Mouse (Mus musculus) heart, adult 9 months (tissue): ENCODE measurements around the gene Rimklb.
"Not testable (repeated sequence)": the region's sequence is repeated elsewhere in the genome, so short reads cannot be mapped to it uniquely, and the experiment has no call there.

Source experiments
- DNase-seq, 2 experiments: peaks; one replicate each; pipeline ENCODE4 v3.0.0; 2022; ENCODE audit warnings: low spot score in 2 of 2

The Rimklb gene

GRCm38 (mm10) chr6:122498661-122499060, at the start of gene Rimklb:
TSS of gene Rimklb (minus strand) at chr6:122498761.
- DNase-seq, result no peak

- DNase-seq, result no peak
Measured at GRCm38 (mm10) chr6:122545948-122546347, 47.4 kb upstream of the Rimklb start.

- peak in 1 of 2 experiments; percentile 23 for DNase-seq
Measured at GRCm38 (mm10) chr6:122545289-122545882, 46.8 kb upstream of the Rimklb start.

GRCm38 (mm10) chr6:122544672-122545071, 46.1 kb upstream of the Rimklb start:
- DNase-seq, result no peak

- no peak for DNase-seq
Measured at GRCm38 (mm10) chr6:122543574-122543973, 45.0 kb upstream of the Rimklb start.

GRCm38 (mm10) chr6:122542459-122542858, 43.9 kb upstream of the Rimklb start:
- not testable (repeated sequence) for DNase-seq

- DNase-seq, result no peak
Measured at GRCm38 (mm10) chr6:122539564-122539963, 41.0 kb upstream of the Rimklb start.

- DNase-seq, result no peak
Measured at GRCm38 (mm10) chr6:122534032-122534431, 35.5 kb upstream of the Rimklb start.

- DNase-seq, result no peak
Measured at GRCm38 (mm10) chr6:122532883-122533302, 34.3 kb upstream of the Rimklb start.

- DNase-seq, result no peak
Measured at GRCm38 (mm10) chr6:122531466-122532174, 33.1 kb upstream of the Rimklb start.

GRCm38 (mm10) chr6:122528136-122528535, 29.6 kb upstream of the Rimklb start:
- DNase-seq, result no peak

- no peak for DNase-seq
Measured at GRCm38 (mm10) chr6:122527596-122527995, 29.0 kb upstream of the Rimklb start.

GRCm38 (mm10) chr6:122523289-122523688, 24.7 kb upstream of the Rimklb start:
- no peak for DNase-seq

- no peak for DNase-seq
Measured at GRCm38 (mm10) chr6:122522595-122522994, 24.0 kb upstream of the Rimklb start.

- DNase-seq, result peak in 1 of 2 experiments; percentile 27
Measured at GRCm38 (mm10) chr6:122519384-122519783, 20.8 kb upstream of the Rimklb start.

GRCm38 (mm10) chr6:122517668-122518067, 19.1 kb upstream of the Rimklb start:
- peak; percentile 53 to 55 for DNase-seq

- not testable (repeated sequence) for DNase-seq
Measured at GRCm38 (mm10) chr6:122515762-122516161, 17.2 kb upstream of the Rimklb start.

- no peak for DNase-seq
Measured at GRCm38 (mm10) chr6:122514312-122514711, 15.8 kb upstream of the Rimklb start.

- DNase-seq, result peak in 1 of 2 experiments; percentile 18
Measured at GRCm38 (mm10) chr6:122512914-122513878, 14.6 kb upstream of the Rimklb start.

- DNase-seq, result peak; percentile 85 to 86
Measured at GRCm38 (mm10) chr6:122508494-122508893, 9.9 kb upstream of the Rimklb start.

- DNase-seq, result no peak
Measured at GRCm38 (mm10) chr6:122505545-122505944, 7.0 kb upstream of the Rimklb start, which contains the start of gene Mfap5. TSS of gene Mfap5 (plus strand) at chr6:122505845.

GRCm38 (mm10) chr6:122505041-122505440, 6.5 kb upstream of the Rimklb start:
- no peak for DNase-seq
